Mouse (Mus musculus) heart, adult 2 months (tissue): ENCODE measurements around the gene Fto. TPM values are rescaled to one million over a fixed set of nuclear protein-coding genes. Genes with fewer than 3 reads are reported as not detected.

ENCODE experiments used
- DNase-seq, 2 experiments: peaks; one replicate each; pipeline ENCODE4 v3.0.0; 2021
- H3K27ac ChIP-seq: fragments of 200-600 bp; 2 replicates; pipeline ENCODE4 v1.8.1; 2022
- H3K27me3 ChIP-seq: fragments of 200-500 bp; 2 replicates; pipeline ENCODE4 v1.6.1; 2012; ENCODE audit warnings: mild to moderate bottlenecking, low read length, inconsistent platforms, mixed read lengths; ENCODE audit not compliant: control insufficient read depth, insufficient read depth
- H3K36me3 ChIP-seq: fragments of 200-500 bp; 2 replicates; pipeline ENCODE4 v1.6.1; 2012; ENCODE audit warnings: low read length, inconsistent platforms; ENCODE audit not compliant: control insufficient read depth, insufficient read depth
- H3K4me1 ChIP-seq: fragments of 200-500 bp; 2 replicates; pipeline ENCODE4 v1.6.1; 2011; ENCODE audit warnings: low read length; ENCODE audit not compliant: control insufficient read depth, insufficient read depth
- H3K4me3 ChIP-seq: fragments of 200-600 bp; 2 replicates; pipeline ENCODE4 v1.8.1; 2022
- H3K79me2 ChIP-seq: fragments of 200-500 bp; replicated peaks from 2 replicates; pipeline ENCODE4 v1.6.1; 2012; ENCODE audit warnings: mild to moderate bottlenecking, inconsistent platforms, low read length, moderate library complexity, mixed read lengths; ENCODE audit not compliant: control insufficient read depth, insufficient read depth
- H3K9ac ChIP-seq: fragments of 200-500 bp; 2 replicates; pipeline ENCODE4 v1.6.1; 2012; ENCODE audit warnings: low read depth, mild to moderate bottlenecking, control low read depth, inconsistent platforms, low read length, mixed read lengths
- CTCF ChIP-seq: fragments of 200-600 bp; IDR thresholded peaks from 2 replicates; pipeline ENCODE4 v1.8.1; 2022; ENCODE audit warnings: antibody characterized with exemption, mild to moderate bottlenecking, moderate library complexity
- EP300 ChIP-seq: fragments of 200-500 bp; IDR thresholded peaks from 2 replicates; pipeline ENCODE4 v1.6.1; 2011; ENCODE audit warnings: low read depth, low read length, control low read depth; ENCODE audit not compliant: insufficient read depth
- POLR2A ChIP-seq: fragments of 200-500 bp; IDR thresholded peaks from 2 replicates; pipeline ENCODE4 v1.6.1; 2011; ENCODE audit warnings: mild to moderate bottlenecking, low read depth, low read length, control low read depth; ENCODE audit not compliant: insufficient read depth
- WGBS: fragments of 180-500 bp; shearing (Covaris S2); methylation state at CpG from one replicate; pipeline ENCODE4 v1.1.7; 2018; 5-methylcytosine and 5-hydroxymethylcytosine counted together
- intact Hi-C: fragments of 180-260 bp; cut with DNase I; formaldehyde crosslinking; loops from one replicate; pipeline ENCODE4 v1.15.1; 2025
- polyA plus RNA-seq: library from polyadenylated mRNA; depleted of rRNA; stranded (reverse); fragments of >200 nt; gene quantifications from 2 replicates; pipeline ENCODE4 v1.2.3, GENCODE M21; 2012
- total RNA-seq, 2 experiments: library from RNA; stranded (reverse); gene quantifications; 2 replicates each; pipeline ENCODE4 v1.2.3; 2021

Fto gene
- total and polyA plus RNA-seq, 3 experiments = 41.3 to 65.1 (median 57.6) TPM

DNA sequence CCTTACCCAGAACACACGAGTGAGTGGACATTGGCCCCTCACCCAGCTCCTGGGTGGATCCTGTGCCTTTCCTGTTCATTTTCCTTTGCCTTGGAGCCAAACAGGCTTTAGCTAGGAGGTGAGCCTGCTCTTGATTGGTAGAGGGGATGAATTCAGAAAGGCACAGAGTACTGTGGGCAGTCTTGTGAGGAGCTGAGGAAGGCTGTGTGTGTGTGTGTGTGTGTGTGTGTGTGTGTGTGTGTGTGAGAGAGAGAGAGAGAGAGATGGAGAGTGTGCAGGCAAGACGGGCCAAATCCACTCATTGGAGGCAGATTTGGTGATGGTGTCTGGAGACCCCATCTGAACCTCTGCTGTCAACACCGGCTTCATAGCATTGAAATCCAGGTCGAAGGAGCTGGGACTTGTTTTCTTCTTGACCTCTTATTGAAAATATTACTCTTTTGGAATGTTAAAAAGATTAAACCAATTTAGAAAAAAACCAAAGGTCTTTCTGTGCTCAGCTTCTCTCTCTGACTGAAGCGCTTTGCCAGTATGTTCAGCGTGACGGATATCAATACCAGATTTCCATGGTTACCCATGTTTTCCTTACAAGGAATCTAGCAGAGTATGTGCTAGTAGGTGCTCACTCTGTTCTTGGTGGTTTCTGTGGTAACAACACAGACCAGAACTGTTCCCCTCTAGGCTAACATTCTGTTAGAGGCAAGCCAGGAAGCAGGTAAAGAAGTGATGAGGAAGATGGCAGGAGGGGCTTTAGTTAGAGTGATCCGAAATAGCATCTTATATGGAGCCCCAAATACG, 59.7 kb downstream of the Fto start:
- WGBS = 78% methylated on average over 9 of the region's 9 CpGs
- Histone ChIP-seq H3K79me2 (peaks cover 6% of the 10 kb centered on the region), H3K27me3 (no peaks in the 10 kb centered on the region), H3K36me3 (peaks cover 18% of the 10 kb centered on the region), H3K9ac (no peak overlapping the region), H3K4me1 (peaks cover 26% of the 10 kb centered on the region), H3K4me3 (no peak overlapping the region), H3K27ac (peak overlapping the region; percentile 62)
- intact Hi-C loops = loop anchor here (5.0 kb wide), 1 partner anchor 61 kb away; the partner anchor contains the start of genes Fto and Rpgrip1l
- TF ChIP-seq POLR2A = no peak
- TF ChIP-seq CTCF = no peak
- no peak for TF ChIP-seq EP300
- no peak for DNase-seq

DNA sequence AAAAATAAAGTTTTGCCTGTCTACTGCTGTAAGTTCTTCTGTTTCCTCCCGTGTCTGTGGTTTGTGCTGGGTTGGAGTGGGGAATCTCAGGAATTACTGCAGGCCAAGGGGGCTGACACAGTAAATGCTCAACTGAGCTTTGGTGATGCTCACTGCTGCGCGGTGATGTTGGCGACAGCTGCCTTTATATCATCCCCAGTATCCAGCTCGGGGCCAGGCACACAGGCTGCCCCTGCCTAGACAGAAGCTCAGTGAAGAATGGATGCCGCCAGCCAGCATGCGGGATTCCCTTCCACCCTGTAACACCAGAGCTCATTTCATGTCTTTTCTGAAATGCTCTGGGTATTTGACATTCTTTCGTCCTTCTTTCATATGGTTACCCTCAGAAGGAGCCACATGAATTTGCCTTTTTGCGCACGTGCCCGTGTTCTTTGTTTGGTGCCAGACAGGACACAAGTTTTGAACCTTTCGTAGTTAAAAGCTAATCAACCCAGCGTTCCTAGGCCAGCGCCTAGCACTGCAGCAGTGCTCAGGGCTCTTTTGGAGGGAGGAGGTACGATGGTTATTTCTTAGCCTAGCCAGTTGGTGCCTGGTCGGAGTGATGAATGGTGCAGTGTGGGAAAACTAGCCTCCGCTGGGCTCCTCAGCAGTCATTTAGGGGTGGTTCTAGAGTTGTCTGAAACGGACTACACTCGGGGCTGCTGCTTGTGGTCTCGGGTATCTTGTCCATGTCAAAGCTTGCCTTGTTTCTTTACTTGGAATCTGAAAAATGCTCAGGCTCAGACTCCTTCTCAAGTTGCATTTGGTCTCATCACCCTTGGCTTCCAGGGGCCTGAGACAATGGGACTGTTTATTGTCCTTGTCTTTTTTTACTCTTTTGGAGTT, 62.0 kb downstream of the Fto start:
- intact Hi-C loops = loop anchor here (5.0 kb wide), 4 partner anchors 43 to 982 kb away; partner anchors contain the start of gene Irx5
- peaks cover 6% of the 10 kb centered on the region for H3K79me2 ChIP-seq
- no peaks in the 10 kb centered on the region for H3K27me3 ChIP-seq
- 89% methylated on average over 20 of the region's 20 CpGs for WGBS
- no peak for DNase-seq
- no peak overlapping the region for H3K4me3 ChIP-seq
- H3K27ac ChIP-seq = no peak overlapping the region
- peaks cover 27% of the 10 kb centered on the region for H3K4me1 ChIP-seq
- TF ChIP-seq CTCF (no peak), EP300 (no peak), POLR2A (no peak)
- H3K36me3 ChIP-seq = peaks cover 18% of the 10 kb centered on the region
- no peak overlapping the region for H3K9ac ChIP-seq

- DNase-seq = peak; percentile 66 to 81
- H3K27me3 ChIP-seq = no peaks in the 10 kb centered on the region
- TF ChIP-seq POLR2A = no peak
- TF ChIP-seq EP300 = peak; percentile 59
- TF ChIP-seq CTCF = no peak
- intact Hi-C loops = loop anchor here (5.0 kb wide), 4 partner anchors 44 to 981 kb away; partner anchors contain the start of gene Irx5
- H3K4me3 ChIP-seq = no peak overlapping the region
- peaks cover 27% of the 10 kb centered on the region for H3K4me1 ChIP-seq
- H3K36me3 ChIP-seq = peaks cover 12% of the 10 kb centered on the region
- H3K27ac ChIP-seq = peak overlapping the region; percentile 3
- peak overlapping the region; percentile 3 for H3K9ac ChIP-seq
- WGBS = 9% methylated on average over 11 of the region's 11 CpGs
- H3K79me2 ChIP-seq = peaks cover 6% of the 10 kb centered on the region
These were observed 63.5 kb downstream of the Fto start for GRCm38 (mm10) chr8:91376785-91377184.

GRCm38 (mm10) chr8:91377275-91377674, 64.0 kb downstream of the Fto start:
- Histone ChIP-seq H3K4me1 (peaks cover 25% of the 10 kb centered on the region), H3K36me3 (peaks cover 12% of the 10 kb centered on the region), H3K27me3 (no peaks in the 10 kb centered on the region), H3K4me3 (no peak overlapping the region), H3K9ac (no peak overlapping the region), H3K27ac (no peak overlapping the region; the same call in 1 of the 2 replicates), H3K79me2 (peaks cover 6% of the 10 kb centered on the region)
- no peak for DNase-seq
- TF ChIP-seq POLR2A (no peak), CTCF (no peak), EP300 (no peak)
- 79% methylated on average over 6 of the region's 6 CpGs for WGBS
- intact Hi-C loops = loop anchor here (5.0 kb wide), 4 partner anchors 45 to 980 kb away; partner anchors contain the start of gene Irx5

GRCm38 (mm10) chr8:91378846-91379499, 65.6 kb downstream of the Fto start:
- Histone ChIP-seq H3K27ac (no peak overlapping the region), H3K27me3 (no peaks in the 10 kb centered on the region), H3K9ac (no peak overlapping the region), H3K36me3 (peaks cover 12% of the 10 kb centered on the region), H3K4me1 (peaks cover 21% of the 10 kb centered on the region), H3K79me2 (peaks cover 4% of the 10 kb centered on the region), H3K4me3 (no peak overlapping the region)
- TF ChIP-seq CTCF (peak; percentile 92), POLR2A (no peak), EP300 (peak; percentile 70)
- WGBS = 79% methylated on average over 13 of the region's 13 CpGs
- intact Hi-C loops = loop anchor here (5.0 kb wide), 4 partner anchors 47 to 978 kb away; partner anchors contain the start of gene Irx5
- DNase-seq = peak; percentile 75 to 79
